Comparison of ENCODE assay signal across 23 mouse cellular contexts in the genomic region with DNA sequence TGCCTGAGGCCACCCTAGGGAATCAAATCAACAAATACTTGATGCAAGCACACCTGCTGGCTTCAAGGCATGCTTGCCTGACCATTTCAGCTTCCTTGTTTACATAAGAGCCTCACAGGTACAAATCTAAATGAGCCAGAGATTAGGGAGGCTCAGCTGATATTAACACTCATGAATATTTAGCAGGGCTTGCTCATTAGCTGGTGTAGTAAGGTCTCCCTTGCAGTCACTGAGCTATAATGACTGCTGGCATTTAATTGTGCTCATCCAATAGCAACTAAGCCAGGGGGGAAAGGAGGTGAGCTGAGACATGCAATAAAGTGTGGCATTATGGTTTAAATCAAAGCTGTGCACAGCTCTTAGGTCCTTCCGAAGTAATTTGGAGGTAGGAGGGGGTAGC.
DNase-seq lines count a peak whose midpoint lies in the region; ATAC-seq lines count a peak whose summit lies in the region.
"Had no signal": no experiment of that assay in that cellular context is flagged by ENCODE, and none has a peak within 500 bp of the region (broad histone marks: within the 10 kb centered on the region; RNA-seq: fewer than 3 reads in every experiment).

No protein-coding gene starts in this region.

- no peaks in the 10 kb centered on the region for H3K36me3 ChIP-seq in embryonic facial prominence, embryonic 14.5 days (ENCODE audit: control insufficient read depth, insufficient read depth, low read length)
- H3K36me3 ChIP-seq in embryonic facial prominence, embryonic 10.5 days (replicated peaks) = no peaks in the 10 kb centered on the region
- no peaks in the 10 kb centered on the region for H3K36me3 ChIP-seq in kidney, embryonic 14.5 days (ENCODE audit: control insufficient read depth, insufficient read depth, low read length)
- H3K36me3 ChIP-seq in midbrain, embryonic 13.5 days = no peaks in the 10 kb centered on the region
- H3K36me3 ChIP-seq: forebrain, embryonic 12.5 days; G1E; heart, embryonic 10.5 days; limb, embryonic 10.5 days; midbrain, embryonic 12.5 days had no signal

- H3K9ac ChIP-seq in embryonic facial prominence, embryonic 14.5 days (ENCODE audit: low read depth, low read length) = no peak overlapping the region
- no peak overlapping the region for H3K9ac ChIP-seq in kidney, embryonic 14.5 days (ENCODE audit: low read depth, low read length)
- H3K9ac ChIP-seq in midbrain, embryonic 13.5 days (replicated peaks) = no peak overlapping the region
- H3K9ac ChIP-seq: forebrain, embryonic 12.5 days; midbrain, embryonic 12.5 days had no signal

- H3K27ac ChIP-seq in embryonic facial prominence, embryonic 14.5 days (replicated peaks; ENCODE audit: low read depth, low read length) = no peak overlapping the region
- H3K27ac ChIP-seq in embryonic facial prominence, embryonic 10.5 days (replicated peaks) = no peak overlapping the region
- H3K27ac ChIP-seq in kidney, embryonic 14.5 days (ENCODE audit: low read depth, low read length) = no peak overlapping the region
- H3K27ac ChIP-seq in midbrain, embryonic 13.5 days = no peak overlapping the region
- H3K27ac ChIP-seq: forebrain, embryonic 12.5 days; heart, embryonic 10.5 days; limb, embryonic 10.5 days; midbrain, embryonic 12.5 days had no signal

- ATAC-seq in embryonic facial prominence, embryonic 14.5 days (ENCODE audit: low read depth) = no peak
- ATAC-seq in kidney, embryonic 14.5 days (ENCODE audit: low FRiP score, low TSS enrichment) = no peak
- ATAC-seq in midbrain, embryonic 13.5 days = peak; percentile 83
- ATAC-seq: CD4-positive, CD25-positive, alpha-beta regulatory T cell, adult 4 months had no signal

- peaks cover 7% of the 10 kb centered on the region; the same call in 1 of the 2 replicates for H3K9me3 ChIP-seq in embryonic facial prominence, embryonic 14.5 days (ENCODE audit: control insufficient read depth, low read length)
- H3K9me3 ChIP-seq in embryonic facial prominence, embryonic 10.5 days = no peaks in the 10 kb centered on the region
- H3K9me3 ChIP-seq in kidney, embryonic 14.5 days (ENCODE audit: control insufficient read depth, low read length) = no peaks in the 10 kb centered on the region
- no peaks in the 10 kb centered on the region for H3K9me3 ChIP-seq in midbrain, embryonic 13.5 days
- H3K9me3 ChIP-seq: forebrain, embryonic 12.5 days; G1E; heart, embryonic 10.5 days; limb, embryonic 10.5 days; midbrain, embryonic 12.5 days had no signal

- 58% methylated on average over 1 of the region's 1 CpGs for WGBS in embryonic facial prominence, embryonic 14.5 days
- 54% methylated on average over 1 of the region's 1 CpGs for WGBS in embryonic facial prominence, embryonic 10.5 days
- WGBS in kidney, embryonic 14.5 days = 43% methylated on average over 1 of the region's 1 CpGs
- 29% methylated on average over 1 of the region's 1 CpGs for WGBS in midbrain, embryonic 13.5 days

- H3K4me3 ChIP-seq in embryonic facial prominence, embryonic 14.5 days (ENCODE audit: low read depth, low read length) = no peak overlapping the region
- no peak overlapping the region for H3K4me3 ChIP-seq in embryonic facial prominence, embryonic 10.5 days
- H3K4me3 ChIP-seq in kidney, embryonic 14.5 days (ENCODE audit: low read length) = no peak overlapping the region
- no peak overlapping the region for H3K4me3 ChIP-seq in midbrain, embryonic 13.5 days (replicated peaks)
- H3K4me3 ChIP-seq: forebrain, embryonic 12.5 days; heart, embryonic 10.5 days; limb, embryonic 10.5 days; midbrain, embryonic 12.5 days had no signal

- no peaks in the 10 kb centered on the region for H3K27me3 ChIP-seq in embryonic facial prominence, embryonic 14.5 days (replicated peaks; ENCODE audit: control insufficient read depth, insufficient read depth, low read length)
- H3K27me3 ChIP-seq in embryonic facial prominence, embryonic 10.5 days (replicated peaks; ENCODE audit: low read depth, poor library complexity, severe bottlenecking) = no peaks in the 10 kb centered on the region
- H3K27me3 ChIP-seq in kidney, embryonic 14.5 days (ENCODE audit: control insufficient read depth, insufficient read depth, low read length) = no peaks in the 10 kb centered on the region
- no peaks in the 10 kb centered on the region for H3K27me3 ChIP-seq in midbrain, embryonic 13.5 days
- H3K27me3 ChIP-seq: forebrain, embryonic 12.5 days; midbrain, embryonic 12.5 days had no signal

- DNase-seq in embryonic facial prominence, embryonic 14.5 days (ENCODE audit: low spot score) = peak; percentile 6
- DNase-seq in embryonic facial prominence, embryonic 10.5 days (ENCODE audit: low spot score) = no peak
- peak; percentile 32 for DNase-seq in kidney, adult 9 months
- peak; percentile 27 for DNase-seq in retina, postnatal 7 days (ENCODE audit: low read depth, low spot score)
- DNase-seq in lung, postnatal 4 days = no peak
- DNase-seq in urinary bladder, adult 2 months (ENCODE audit: low spot score) = no peak
- DNase-seq: cerebellum, adult 9-11 months; embryo, embryonic 11 days; gastrocnemius, postnatal 25 days; heart, postnatal 10 days; lung, adult 2 months; lung, postnatal 36 days; right cerebral cortex, adult 18-20 months; thymus, adult 18-20 months had no signal

- H3K4me1 ChIP-seq in embryonic facial prominence, embryonic 14.5 days (ENCODE audit: control insufficient read depth, insufficient read depth, low read length) = no peaks in the 10 kb centered on the region
- no peaks in the 10 kb centered on the region for H3K4me1 ChIP-seq in embryonic facial prominence, embryonic 10.5 days
- no peaks in the 10 kb centered on the region for H3K4me1 ChIP-seq in kidney, embryonic 14.5 days (ENCODE audit: control insufficient read depth, insufficient read depth, low read length)
- H3K4me1 ChIP-seq in midbrain, embryonic 13.5 days (replicated peaks) = peaks cover 14% of the 10 kb centered on the region
- H3K4me1 ChIP-seq: heart, embryonic 10.5 days; limb, embryonic 10.5 days had no signal

- H3K4me2 ChIP-seq in embryonic facial prominence, embryonic 14.5 days (ENCODE audit: low read depth, low read length) = no peak overlapping the region
- no peak overlapping the region for H3K4me2 ChIP-seq in kidney, embryonic 14.5 days (replicated peaks; ENCODE audit: low read depth, low read length)
- no peak overlapping the region for H3K4me2 ChIP-seq in midbrain, embryonic 13.5 days (replicated peaks)
- H3K4me2 ChIP-seq: forebrain, embryonic 12.5 days; liver, embryonic 11.5 days; midbrain, embryonic 12.5 days had no signal

Comparison
In these comparisons a context has a peak if more than half of its experiments do, and no peak if none do; other contexts are left out.
1. DNase-seq: peak in embryonic facial prominence, embryonic 14.5 days (single experiment), kidney, adult 9 months (single experiment) and retina, postnatal 7 days (single experiment); none in embryonic facial prominence, embryonic 10.5 days (single experiment), lung, postnatal 4 days (0 of 2) and urinary bladder, adult 2 months (single experiment).